Mouse (Mus musculus): Measurements from ENCODE around the gene Rps6ka2. TPM values are rescaled to one million over a fixed set of nuclear protein-coding genes. Genes with fewer than 3 reads are reported as not detected.
"Not testable (repeated sequence)": the region's sequence is repeated elsewhere in the genome, so short reads cannot be mapped to it uniquely, and the experiment has no call there.

Gene Rps6ka2
- 11.4 and 15.3 TPM in 2 replicates for total RNA-seq (2021)
- long read RNA-seq, partial matches to known transcripts, result 5 of 6 reads
- long read RNA-seq, other reads (novel, unspliced or antisense), result 1 of 6 reads

- peak; percentile 97 for DNase-seq
Measured at GRCm38 (mm10) chr17:7169627-7170303, at the start of gene Rps6ka2. Gene Rps6ka2 (plus strand): TSS chr17:7170115.

GRCm38 (mm10) chr17:7120835-7121234, 49.1 kb upstream of the Rps6ka2 start:
- DNase-seq, result not testable (repeated sequence)

- DNase-seq, result not testable (repeated sequence)
Measured at GRCm38 (mm10) chr17:7122554-7122953, 47.4 kb upstream of the Rps6ka2 start.

- not testable (repeated sequence) for DNase-seq
Measured at GRCm38 (mm10) chr17:7126475-7126874, 43.4 kb upstream of the Rps6ka2 start.

GRCm38 (mm10) chr17:7134002-7134401, 35.9 kb upstream of the Rps6ka2 start:
- DNase-seq, result not testable (repeated sequence)

- DNase-seq, result not testable (repeated sequence)
Measured at GRCm38 (mm10) chr17:7135277-7135676, 34.6 kb upstream of the Rps6ka2 start.

- DNase-seq, result no peak
Measured at GRCm38 (mm10) chr17:7138186-7138925, 31.6 kb upstream of the Rps6ka2 start.

GRCm38 (mm10) chr17:7140399-7141174, 29.3 kb upstream of the Rps6ka2 start:
- no peak for DNase-seq

GRCm38 (mm10) chr17:7142367-7142766, 27.5 kb upstream of the Rps6ka2 start:
- DNase-seq, result no peak

GRCm38 (mm10) chr17:7143885-7144518, 25.9 kb upstream of the Rps6ka2 start:
- DNase-seq, result peak; percentile 45

- no peak for DNase-seq
Measured at GRCm38 (mm10) chr17:7145373-7146058, 24.4 kb upstream of the Rps6ka2 start.

- DNase-seq, result no peak
Measured at GRCm38 (mm10) chr17:7146479-7146878, 23.4 kb upstream of the Rps6ka2 start.

GRCm38 (mm10) chr17:7147920-7148321, 22.0 kb upstream of the Rps6ka2 start:
- DNase-seq, result no peak

- DNase-seq, result no peak
Measured at GRCm38 (mm10) chr17:7149328-7150195, 20.4 kb upstream of the Rps6ka2 start.

- DNase-seq, result no peak
Measured at GRCm38 (mm10) chr17:7151446-7152100, 18.3 kb upstream of the Rps6ka2 start.

- DNase-seq, result no peak
Measured at GRCm38 (mm10) chr17:7152662-7153061, 17.3 kb upstream of the Rps6ka2 start.

- DNase-seq, result no peak
Measured at GRCm38 (mm10) chr17:7163955-7164354, 6.0 kb upstream of the Rps6ka2 start.

- DNase-seq, result no peak
Measured at GRCm38 (mm10) chr17:7165524-7165923, 4.4 kb upstream of the Rps6ka2 start.

- DNase-seq, result peak; percentile 72
Measured at GRCm38 (mm10) chr17:7168961-7169626, 821 bp upstream of the Rps6ka2 start.
